Mouse (Mus musculus) kidney, postnatal 25 days (tissue): Measurements from ENCODE around the gene Krt13.

Experiments
- DNase-seq, 2 experiments: peaks; one replicate each; pipeline ENCODE4 v3.0.0; 2021; ENCODE audit warnings: mixed read lengths in 2 of 2

The Krt13 gene

DNA sequence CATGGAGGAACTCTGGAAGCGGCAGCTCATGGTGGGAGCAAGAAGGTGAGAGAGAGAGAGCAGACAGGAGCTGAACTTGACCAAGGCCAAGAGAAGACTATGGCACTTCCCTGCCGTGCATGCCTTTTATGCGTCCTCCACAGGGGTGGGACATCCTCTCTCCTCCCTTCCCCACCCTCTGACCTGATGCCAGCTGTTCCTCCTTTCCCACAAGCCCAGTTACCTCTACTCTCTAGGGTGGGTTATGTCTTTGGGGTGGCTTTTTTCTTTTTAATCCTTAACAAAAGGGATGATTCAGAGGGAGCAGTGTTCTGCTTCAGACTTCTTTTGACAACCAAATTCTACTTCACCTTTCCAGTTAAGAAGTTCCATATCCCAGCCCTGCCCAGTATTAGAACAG is at the start of gene Krt13:
Gene Krt13 (minus strand): TSS at position 101 of the 400 bp plus-strand sequence.
- no peak for DNase-seq

- peak; percentile 72 to 84 for DNase-seq
Measured at GRCm38 (mm10) chr11:100168765-100169762, 47.7 kb upstream of the Krt13 start.

DNA sequence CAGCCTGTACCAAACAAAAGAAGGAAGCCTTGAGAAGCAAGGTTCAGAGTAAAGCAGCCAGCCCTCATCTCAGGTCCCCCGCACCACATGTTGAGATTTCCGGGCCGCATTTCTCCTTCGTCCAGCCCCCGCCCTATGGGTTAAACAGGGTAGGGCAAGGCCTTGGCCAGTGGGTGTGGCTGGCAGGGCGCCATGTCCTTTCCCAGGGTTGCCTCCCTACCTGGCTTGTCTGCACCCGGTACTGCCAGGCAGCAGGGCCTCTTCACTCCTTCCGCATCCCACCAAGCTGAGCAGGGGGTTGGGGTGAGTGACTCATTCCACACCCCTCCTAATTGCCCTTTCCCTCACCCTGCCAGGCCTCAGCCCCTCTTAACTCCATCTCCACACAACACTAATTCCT is 46.7 kb upstream of the Krt13 start:
- DNase-seq = peak; percentile 40 to 54

DNA sequence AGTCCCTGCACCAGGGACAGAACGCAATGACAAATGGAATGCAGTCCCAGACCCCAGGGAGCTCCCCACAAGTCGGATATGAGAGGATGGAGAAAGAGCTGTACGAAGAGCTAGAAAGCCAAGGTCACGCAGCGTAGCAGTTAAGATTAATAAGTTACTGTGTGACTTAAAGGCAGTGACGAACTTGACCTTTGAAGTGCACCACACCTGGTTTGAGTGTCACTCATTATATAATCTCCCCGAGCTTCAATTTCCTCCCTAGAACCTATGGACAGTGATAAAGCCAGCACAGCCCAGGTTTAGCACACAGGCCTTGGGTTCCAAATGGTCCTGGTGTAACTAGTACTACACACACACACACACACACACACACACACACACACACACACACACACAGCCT is 43.0 kb upstream of the Krt13 start:
- DNase-seq = peak in 1 of 2 experiments; percentile 42

DNA sequence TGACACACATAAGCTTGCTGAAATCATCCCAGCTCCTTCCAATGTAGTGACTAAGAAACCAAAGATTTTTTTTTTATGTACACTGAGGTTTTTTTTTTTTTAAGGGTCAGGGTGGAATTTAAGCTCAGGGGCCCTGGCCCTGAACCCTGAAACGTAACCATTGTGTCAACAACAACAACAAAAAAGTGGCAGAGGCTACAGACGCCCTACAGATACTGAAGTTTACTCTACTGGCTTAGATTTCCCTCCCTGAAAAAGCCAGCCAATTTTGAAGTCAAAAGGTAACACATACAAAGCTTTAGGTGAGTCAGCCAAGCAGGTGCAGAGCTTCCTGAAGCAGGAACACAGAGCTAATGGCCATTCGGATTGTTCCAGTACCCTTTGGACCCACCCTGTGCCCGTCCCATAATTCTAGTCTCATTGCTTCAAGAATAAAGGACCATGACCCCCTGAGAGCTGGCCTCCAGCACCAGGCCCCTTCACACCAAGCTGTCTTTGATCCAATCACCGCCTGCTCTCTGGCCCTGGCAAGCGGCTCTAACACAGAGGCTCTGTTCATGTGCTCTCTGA is 36.6 kb upstream of the Krt13 start:
- no peak for DNase-seq

DNA sequence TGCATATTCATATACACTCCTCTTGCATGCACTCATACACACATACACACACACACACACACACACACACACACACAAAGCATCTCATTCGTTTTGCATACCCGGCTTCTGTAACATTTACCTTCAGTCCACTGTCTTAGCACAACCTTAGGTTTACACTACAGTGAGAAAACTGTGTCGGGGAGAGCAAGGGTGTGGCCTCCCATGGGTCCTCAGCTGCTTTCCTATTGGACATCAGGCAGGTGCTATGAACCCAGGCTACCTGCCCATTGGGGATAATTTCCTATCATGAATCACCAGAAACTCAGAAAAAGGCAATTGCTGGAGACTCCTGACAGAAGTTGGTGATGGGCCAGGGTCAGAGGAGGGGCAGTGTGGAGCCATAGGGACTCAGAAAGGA is 36.0 kb upstream of the Krt13 start:
- no peak for DNase-seq

- DNase-seq = no peak
Measured at GRCm38 (mm10) chr11:100155497-100156255, 34.3 kb upstream of the Krt13 start.

DNA sequence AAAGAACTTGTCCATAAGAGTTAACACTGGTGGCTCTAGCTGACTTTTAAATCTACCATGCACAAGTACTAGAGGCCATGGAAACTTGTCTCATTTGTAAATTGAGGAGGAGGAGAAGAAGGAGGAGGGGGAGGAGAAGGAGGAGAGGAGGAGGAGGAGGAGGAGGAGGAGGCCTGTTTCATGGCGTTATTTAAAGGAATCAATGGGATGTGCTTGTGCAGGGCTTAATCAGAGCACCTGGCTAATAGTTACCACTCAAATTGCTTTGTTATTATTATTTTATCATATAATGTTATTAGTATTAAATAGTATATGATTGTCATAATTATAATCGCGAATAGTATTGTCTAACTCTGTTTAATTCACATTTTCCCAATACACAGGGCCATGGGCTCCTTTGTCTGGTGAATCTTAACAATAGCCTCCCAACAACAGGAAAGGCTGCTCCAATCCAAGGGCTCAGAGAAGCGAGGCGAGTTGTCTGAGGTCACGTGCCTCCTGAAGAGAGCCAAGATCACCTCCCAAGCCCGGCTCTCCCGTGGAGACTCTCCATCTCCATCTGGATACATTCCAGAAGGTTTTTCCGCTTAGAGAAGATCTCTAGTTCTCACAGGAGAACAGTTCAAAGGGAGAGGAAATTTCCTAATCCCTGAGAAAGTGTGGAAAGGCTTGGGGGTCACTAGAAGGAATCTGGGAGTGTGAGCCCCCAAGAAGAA is 27.4 kb upstream of the Krt13 start, which contains the start of gene Krt19:
Gene Krt19 (minus strand): TSS at position 51 of the 716 bp plus-strand sequence.
- no peak for DNase-seq

GRCm38 (mm10) chr11:100147566-100148353 is 26.4 kb upstream of the Krt13 start:
- DNase-seq = no peak

GRCm38 (mm10) chr11:100145858-100146560 is 24.6 kb upstream of the Krt13 start:
- peak; percentile 28 to 57 for DNase-seq

DNA sequence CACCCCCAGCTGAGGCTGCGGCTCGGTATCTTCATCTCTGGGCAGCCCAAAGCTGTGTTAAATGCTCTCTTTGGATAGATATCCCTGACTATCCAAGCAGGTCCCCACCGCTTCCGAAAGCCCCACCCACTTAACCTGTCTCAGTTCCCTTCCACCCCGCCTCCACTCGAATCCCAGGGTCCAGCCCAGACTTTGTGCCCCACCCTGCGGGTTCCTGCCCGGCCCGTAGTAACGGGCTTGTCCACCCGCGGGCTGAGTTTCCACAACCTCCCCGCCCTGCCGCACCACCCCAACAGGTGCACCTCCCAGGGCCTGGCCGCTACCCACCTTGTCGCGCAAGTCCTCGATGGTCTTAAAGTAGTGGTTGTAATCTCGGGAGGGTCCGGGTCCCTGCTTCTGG is 23.7 kb upstream of the Krt13 start:
- DNase-seq = peak; percentile 21 to 54

- no peak for DNase-seq
Measured at GRCm38 (mm10) chr11:100140966-100141365, 19.6 kb upstream of the Krt13 start.

- DNase-seq = no peak
Measured at GRCm38 (mm10) chr11:100139391-100139790, 18.0 kb upstream of the Krt13 start.

DNA sequence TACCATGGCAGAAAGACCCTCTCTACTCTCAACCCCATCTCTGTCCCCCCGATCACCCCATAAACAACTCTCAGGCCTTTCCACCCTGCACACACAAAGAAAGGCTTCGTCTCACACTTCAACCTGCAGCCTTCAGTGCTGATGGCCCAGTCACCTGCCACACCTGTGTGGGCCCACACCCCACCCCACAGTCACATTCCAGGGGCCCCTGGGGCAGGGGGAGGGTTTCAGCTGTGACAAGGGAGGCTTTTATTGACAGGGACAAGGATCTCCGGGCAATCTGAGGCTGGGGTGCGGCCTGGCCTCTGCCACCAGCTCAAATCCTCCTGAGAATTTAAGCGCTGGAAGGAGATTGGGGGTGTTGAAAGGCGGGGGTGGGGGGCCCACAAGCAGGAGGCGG is 17.4 kb upstream of the Krt13 start:
- no peak for DNase-seq

DNA sequence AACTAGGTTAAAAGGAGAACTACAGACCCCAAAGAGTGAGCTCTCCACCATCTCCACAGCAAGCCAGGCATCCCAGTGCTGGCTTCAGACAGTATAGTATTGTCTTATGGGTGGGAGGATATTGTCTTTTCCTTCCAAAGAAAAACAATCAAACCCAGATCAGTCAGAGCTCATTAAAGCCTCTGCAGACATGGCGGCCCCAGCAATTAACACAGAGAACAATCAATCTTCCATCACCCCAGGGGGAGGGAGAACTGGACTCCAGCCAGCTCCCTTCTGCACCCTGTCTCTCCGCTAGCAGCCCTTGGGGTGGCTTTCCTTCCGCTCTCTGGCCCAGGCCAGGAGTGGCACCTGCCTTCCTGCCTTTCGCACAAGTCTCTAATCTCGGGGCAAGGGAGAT is 16.3 kb upstream of the Krt13 start:
- no peak for DNase-seq

- no peak for DNase-seq
Measured at GRCm38 (mm10) chr11:100136559-100136958, 15.2 kb upstream of the Krt13 start.

GRCm38 (mm10) chr11:100135731-100136130 is 14.4 kb upstream of the Krt13 start, which contains the start of gene Krt15:
Gene Krt15 (minus strand): TSS chr11:100135928.
- DNase-seq = no peak

DNA sequence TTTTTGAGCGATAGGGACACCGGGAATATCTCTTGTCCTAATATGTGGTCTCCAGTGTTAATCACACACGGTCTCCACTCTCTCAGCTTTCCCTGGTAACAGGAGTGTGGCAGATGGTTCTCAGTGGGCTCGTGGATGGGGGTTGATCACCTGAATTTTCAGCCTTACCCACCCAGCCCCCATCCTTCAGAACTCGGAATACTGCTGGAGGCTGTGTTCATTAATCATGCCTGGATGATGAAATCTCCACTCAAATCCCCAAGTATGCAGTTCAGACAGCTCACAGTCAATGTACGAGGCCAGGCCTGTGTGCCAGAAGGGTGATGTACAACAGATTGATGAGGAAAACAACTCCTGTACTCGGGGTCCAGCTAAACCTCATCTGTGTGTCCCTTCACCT is 3.5 kb upstream of the Krt13 start:
- DNase-seq = no peak

GRCm38 (mm10) chr11:100120331-100120730 is 1.0 kb downstream of the Krt13 start:
- DNase-seq = no peak

DNA sequence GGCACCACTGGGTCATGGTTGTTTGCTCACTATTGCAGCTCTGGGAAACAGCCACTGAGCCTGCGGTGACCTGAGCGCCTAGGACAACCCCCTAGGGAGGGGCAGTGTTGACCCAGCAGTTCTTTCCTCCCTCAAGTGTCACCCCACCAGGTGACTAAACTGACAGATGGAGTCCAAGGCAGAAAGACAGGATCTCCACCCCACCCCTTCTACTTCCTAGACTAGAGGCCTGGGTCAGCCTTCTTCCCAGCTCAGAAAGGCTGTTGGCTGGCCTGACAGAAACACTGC is 7.7 kb downstream of the Krt13 start:
- DNase-seq = no peak
